Mouse (Mus musculus) kidney, adult 2 months (tissue): ENCODE data around the gene Slmap. TPM values are rescaled to one million over a fixed set of nuclear protein-coding genes. Genes with fewer than 3 reads are reported as not detected.

ENCODE experiments used
- DNase-seq: peaks from one replicate; pipeline ENCODE4 v3.0.0; 2021
- H3K27ac ChIP-seq: fragments of 200-500 bp; 2 replicates; pipeline ENCODE4 v1.5.1; 2012; ENCODE audit warnings: low read depth, low read length, control low read depth, inconsistent platforms; ENCODE audit not compliant: insufficient read depth
- H3K27me3 ChIP-seq: fragments of 200-500 bp; replicated peaks from 2 replicates; pipeline ENCODE4 v1.6.1; 2012; ENCODE audit warnings: mild to moderate bottlenecking, moderate library complexity, low read length, inconsistent platforms; ENCODE audit not compliant: control insufficient read depth, insufficient read depth
- H3K36me3 ChIP-seq: fragments of 200-500 bp; 2 replicates; pipeline ENCODE4 v1.6.1; 2012; ENCODE audit warnings: mild to moderate bottlenecking, moderate library complexity, low read length, inconsistent platforms; ENCODE audit not compliant: control insufficient read depth, insufficient read depth
- H3K4me1 ChIP-seq: fragments of 200-500 bp; 2 replicates; pipeline ENCODE4 v1.6.1; 2011; ENCODE audit warnings: low read length; ENCODE audit not compliant: control insufficient read depth, insufficient read depth
- H3K4me3 ChIP-seq: fragments of 200-500 bp; 2 replicates; pipeline ENCODE4 v1.5.1; 2011; ENCODE audit warnings: mild to moderate bottlenecking, low read depth, low read length, control low read depth; ENCODE audit not compliant: insufficient read depth
- CTCF ChIP-seq: fragments of 200-500 bp; conservative IDR thresholded peaks from 2 replicates; pipeline ENCODE4 v1.5.1; 2011; ENCODE audit warnings: low read depth, mild to moderate bottlenecking, control low read depth, low read length, moderate library complexity, mixed read lengths; ENCODE audit not compliant: insufficient read depth, insufficient read length
- POLR2A ChIP-seq: fragments of 200-500 bp; IDR thresholded peaks from one replicate; pipeline ENCODE4 v1.6.1; 2011; ENCODE audit warnings: low read depth, low read length, control low read depth
- WGBS: fragments of 180-500 bp; shearing (Covaris S2); methylation state at CpG from one replicate; pipeline ENCODE4 v1.1.7; 2018; 5-methylcytosine and 5-hydroxymethylcytosine counted together
- polyA plus RNA-seq: library from polyadenylated mRNA; depleted of rRNA; stranded (reverse); fragments of >200 nt; gene quantifications from 2 replicates; pipeline ENCODE4 v1.2.3, GENCODE M21; 2012

Slmap gene
- polyA plus RNA-seq, 1 experiment = 19.3 TPM

- Histone ChIP-seq H3K27me3 (no peaks in the 10 kb centered on the region), H3K27ac (no peak overlapping the region), H3K4me1 (peaks cover 2% of the 10 kb centered on the region; the same call in 1 of the 2 replicates), H3K4me3 (no peak overlapping the region), H3K36me3 (no peaks in the 10 kb centered on the region)
- no peak for DNase-seq
- WGBS = 93% methylated on average over 4 of the region's 4 CpGs
- TF ChIP-seq POLR2A (no peak), CTCF (no peak)
Observed at GRCm38 (mm10) chr14:26504541-26504940, 30.2 kb downstream of the Slmap start.

DNA sequence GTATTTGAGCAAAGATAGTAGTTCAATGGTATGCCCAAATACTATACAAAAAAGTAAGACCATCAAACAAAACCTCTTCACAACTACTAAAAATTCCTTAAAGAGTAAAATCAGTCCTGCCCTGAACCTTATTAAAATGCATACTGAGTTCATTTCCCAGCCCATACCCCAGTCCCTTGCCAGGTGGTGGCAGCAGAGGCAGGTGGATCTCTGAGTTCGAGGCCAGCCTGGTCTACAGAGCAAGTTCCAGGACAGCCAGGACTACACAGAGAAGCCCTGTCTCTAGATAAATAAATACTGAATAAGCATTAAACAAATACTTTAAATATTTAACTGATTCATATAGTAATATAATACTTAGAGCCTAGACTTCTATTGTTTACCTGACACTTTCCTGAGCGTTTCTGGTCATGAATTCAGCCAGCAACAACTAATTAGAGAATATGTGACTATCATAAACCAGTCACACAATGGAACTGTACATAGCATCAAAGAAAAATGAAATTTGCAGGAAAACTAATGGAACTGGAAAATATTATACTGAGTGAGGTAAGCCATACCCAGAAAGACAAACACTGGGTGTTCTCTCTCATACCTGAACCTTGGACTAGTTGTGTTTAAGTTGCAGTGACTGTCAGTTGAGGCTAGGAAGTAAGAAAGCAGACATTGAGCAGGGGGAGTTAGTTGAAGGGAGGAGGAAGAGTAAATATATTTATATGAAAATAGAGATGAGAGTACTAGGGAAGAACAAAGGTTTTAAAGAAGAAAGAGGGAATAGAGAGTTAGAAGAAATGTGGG is 34.4 kb downstream of the Slmap start:
- Histone ChIP-seq H3K36me3 (no peaks in the 10 kb centered on the region), H3K27ac (no peak overlapping the region), H3K4me3 (no peak overlapping the region), H3K27me3 (no peaks in the 10 kb centered on the region), H3K4me1 (peaks cover 2% of the 10 kb centered on the region; the same call in 1 of the 2 replicates)
- TF ChIP-seq CTCF = peak; percentile 30; the same call in 1 of the 2 replicates
- TF ChIP-seq POLR2A = no peak
- DNase-seq = no peak
- WGBS = 91% methylated on average over 2 of the region's 2 CpGs

DNA sequence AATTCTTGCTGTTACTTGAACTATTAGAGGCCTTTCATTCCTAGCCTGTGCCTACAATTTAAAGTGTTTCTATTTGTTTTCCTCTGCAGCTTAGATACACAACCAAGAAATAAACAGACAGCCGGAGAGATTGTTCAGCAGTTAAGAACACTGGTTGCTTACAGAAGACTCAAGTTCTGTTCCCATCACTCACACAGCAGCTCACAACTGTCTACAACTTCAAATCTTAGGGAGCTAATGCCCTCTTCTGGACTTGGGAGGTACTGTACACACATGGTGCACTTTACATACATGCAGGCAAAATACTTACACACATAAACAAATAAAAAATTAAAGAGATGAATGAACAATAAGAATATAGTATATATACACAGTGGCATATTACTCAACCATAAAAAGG is 39.7 kb downstream of the Slmap start:
- no peak for DNase-seq
- H3K36me3 ChIP-seq = no peaks in the 10 kb centered on the region
- peaks cover 4% of the 10 kb centered on the region; the same call in 1 of the 2 replicates for H3K4me1 ChIP-seq
- no peak overlapping the region for H3K4me3 ChIP-seq
- no peaks in the 10 kb centered on the region for H3K27me3 ChIP-seq
- H3K27ac ChIP-seq = no peak overlapping the region
- WGBS = 97% methylated on average over 1 of the region's 1 CpGs
- TF ChIP-seq CTCF (no peak), POLR2A (no peak)

GRCm38 (mm10) chr14:26491150-26491549 is 43.6 kb downstream of the Slmap start:
- DNase-seq = peak; percentile 83
- TF ChIP-seq CTCF = peak; percentile 90
- no peak for TF ChIP-seq POLR2A
- peaks cover 10% of the 10 kb centered on the region for H3K4me1 ChIP-seq
- H3K36me3 ChIP-seq = no peaks in the 10 kb centered on the region
- H3K27ac ChIP-seq = no peak overlapping the region
- no peaks in the 10 kb centered on the region for H3K27me3 ChIP-seq
- WGBS = 8% methylated on average over 2 of the region's 2 CpGs
- no peak overlapping the region for H3K4me3 ChIP-seq

- peaks cover 10% of the 10 kb centered on the region for H3K4me1 ChIP-seq
- H3K27ac ChIP-seq = no peak overlapping the region
- no peaks in the 10 kb centered on the region for H3K36me3 ChIP-seq
- no peaks in the 10 kb centered on the region for H3K27me3 ChIP-seq
- H3K4me3 ChIP-seq = no peak overlapping the region
- DNase-seq = peak; percentile 21
- TF ChIP-seq POLR2A (no peak), CTCF (no peak)
- WGBS = 52% methylated on average over 9 of the region's 9 CpGs
Observed at GRCm38 (mm10) chr14:26488329-26489020, 46.3 kb downstream of the Slmap start.

GRCm38 (mm10) chr14:26486416-26487198 is 48.1 kb downstream of the Slmap start:
- no peak for TF ChIP-seq POLR2A
- TF ChIP-seq CTCF = no peak
- peak; percentile 53 for DNase-seq
- H3K36me3 ChIP-seq = no peaks in the 10 kb centered on the region
- 48% methylated on average over 8 of the region's 8 CpGs for WGBS
- H3K4me1 ChIP-seq = peaks cover 6% of the 10 kb centered on the region; the same call in 1 of the 2 replicates
- no peak overlapping the region for H3K4me3 ChIP-seq
- no peak overlapping the region for H3K27ac ChIP-seq
- no peaks in the 10 kb centered on the region for H3K27me3 ChIP-seq
